Mouse (Mus musculus): ENCODE results near the gene Gm14214. TPM values are rescaled to one million over a fixed set of nuclear protein-coding genes. Genes with fewer than 3 reads are reported as not detected.

Gene Gm14214
- polyA plus RNA-seq, 1 experiment = not detected

DNA sequence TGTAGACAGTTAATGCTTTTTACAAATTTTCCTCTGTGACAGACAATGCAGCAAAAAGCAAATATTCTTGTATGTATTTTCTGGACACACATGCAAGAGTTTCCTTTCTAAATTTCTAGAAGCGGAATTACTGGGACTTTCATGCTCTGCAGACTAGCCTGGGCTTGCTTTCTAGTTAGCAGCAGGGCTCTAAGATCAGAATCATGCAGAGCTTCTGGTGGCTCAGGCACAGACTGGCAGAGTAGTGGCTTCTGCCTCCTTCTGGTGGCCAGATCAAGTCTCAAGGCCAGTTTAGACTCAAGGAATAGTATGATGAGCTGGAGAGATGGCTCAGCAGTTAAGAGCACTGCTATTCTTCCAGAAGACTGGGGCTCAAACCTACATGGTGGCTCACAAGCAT is 11.4 kb downstream of the Gm14214 start:
- Histone ChIP-seq H3K36me3 (ENCODE audit: control insufficient read depth, insufficient read depth, low read length) (no peaks in the 10 kb centered on the region), H3K27me3 (replicated peaks; ENCODE audit: control insufficient read depth, insufficient read depth, low read length) (no peaks in the 10 kb centered on the region), H3K4me1 (ENCODE audit: control insufficient read depth, insufficient read depth, low read length) (no peaks in the 10 kb centered on the region), H3K4me3 (ENCODE audit: insufficient read depth, low read depth, low read length) (no peak overlapping the region), H3K27ac (ENCODE audit: insufficient read depth, low read depth, low read length) (no peak overlapping the region)
- DNase-seq = no peak
- WGBS = 95% methylated on average over 1 of the region's 1 CpGs
- TF ChIP-seq POLR2A (IDR thresholded peaks at IDR 0.05; ENCODE audit: low read depth, low read length) (no peak), CTCF (conservative IDR thresholded peaks at IDR 0.05; ENCODE audit: insufficient read depth, insufficient read length, low read depth, low read length) (no peak)

- no peak for DNase-seq
- WGBS = 86% methylated on average over 5 of the region's 5 CpGs
- Histone ChIP-seq H3K27me3 (replicated peaks; ENCODE audit: control insufficient read depth, insufficient read depth, low read length) (no peaks in the 10 kb centered on the region), H3K4me3 (ENCODE audit: insufficient read depth, low read depth, low read length) (no peak overlapping the region), H3K36me3 (ENCODE audit: control insufficient read depth, insufficient read depth, low read length) (no peaks in the 10 kb centered on the region), H3K4me1 (ENCODE audit: control insufficient read depth, insufficient read depth, low read length) (no peaks in the 10 kb centered on the region), H3K27ac (ENCODE audit: insufficient read depth, low read depth, low read length) (no peak overlapping the region)
- no peak for TF ChIP-seq CTCF (conservative IDR thresholded peaks at IDR 0.05; ENCODE audit: insufficient read depth, insufficient read length, low read depth, low read length)
- no peak for TF ChIP-seq POLR2A (IDR thresholded peaks at IDR 0.05; ENCODE audit: low read depth, low read length)
These were observed 12.1 kb downstream of the Gm14214 start for GRCm38 (mm10) chr2:154757691-154758090.

DNA sequence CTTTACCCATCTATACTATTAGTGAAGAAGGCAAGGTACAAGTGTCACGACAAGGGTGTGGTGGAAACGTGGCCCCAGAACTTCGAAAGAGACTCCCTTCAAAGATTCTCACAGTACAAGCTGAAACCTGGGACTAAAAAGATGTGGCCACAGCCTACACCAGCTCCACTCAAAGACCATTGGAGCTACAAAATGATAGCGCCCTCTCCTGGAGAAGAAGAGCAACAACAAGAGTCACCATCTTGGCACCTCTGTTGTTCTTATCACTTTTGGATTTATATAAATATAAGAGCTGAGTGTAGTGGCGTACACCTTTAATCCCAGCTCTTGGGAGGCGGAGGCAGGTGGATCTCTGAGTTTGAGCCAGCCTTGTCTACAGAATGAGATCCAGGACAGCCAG is 14.0 kb downstream of the Gm14214 start:
- TF ChIP-seq CTCF (conservative IDR thresholded peaks at IDR 0.05; ENCODE audit: insufficient read depth, insufficient read length, low read depth, low read length) (peak; percentile 33), POLR2A (IDR thresholded peaks at IDR 0.05; ENCODE audit: low read depth, low read length) (no peak)

GRCm38 (mm10) chr2:154754068-154754560 is 15.7 kb downstream of the Gm14214 start:
- WGBS = 89% methylated on average over 2 of the region's 2 CpGs
- H3K36me3 ChIP-seq (ENCODE audit: control insufficient read depth, insufficient read depth, low read length) = no peaks in the 10 kb centered on the region
- DNase-seq = no peak
- H3K27me3 ChIP-seq (replicated peaks; ENCODE audit: control insufficient read depth, insufficient read depth, low read length) = no peaks in the 10 kb centered on the region
- no peak overlapping the region for H3K27ac ChIP-seq (ENCODE audit: insufficient read depth, low read depth, low read length)
- H3K4me1 ChIP-seq (ENCODE audit: control insufficient read depth, insufficient read depth, low read length) = no peaks in the 10 kb centered on the region
- no peak overlapping the region for H3K4me3 ChIP-seq (ENCODE audit: insufficient read depth, low read depth, low read length)
- TF ChIP-seq CTCF (conservative IDR thresholded peaks at IDR 0.05; ENCODE audit: insufficient read depth, insufficient read length, low read depth, low read length) (no peak), POLR2A (IDR thresholded peaks at IDR 0.05; ENCODE audit: low read depth, low read length) (no peak)

More for the DNA sequence above, 14.0 kb downstream of the Gm14214 start:
- no peak overlapping the region for H3K27ac ChIP-seq (ENCODE audit: insufficient read depth, low read depth, low read length)
- no peaks in the 10 kb centered on the region for H3K27me3 ChIP-seq (replicated peaks; ENCODE audit: control insufficient read depth, insufficient read depth, low read length)
- no peak for DNase-seq
- H3K4me1 ChIP-seq (ENCODE audit: control insufficient read depth, insufficient read depth, low read length) = no peaks in the 10 kb centered on the region
- H3K36me3 ChIP-seq (ENCODE audit: control insufficient read depth, insufficient read depth, low read length) = no peaks in the 10 kb centered on the region
- WGBS = 77% methylated on average over 6 of the region's 6 CpGs
- H3K4me3 ChIP-seq (ENCODE audit: insufficient read depth, low read depth, low read length) = no peak overlapping the region

- Histone ChIP-seq H3K27ac (ENCODE audit: insufficient read depth, low read depth, low read length) (no peak overlapping the region), H3K4me1 (ENCODE audit: control insufficient read depth, insufficient read depth, low read length) (no peaks in the 10 kb centered on the region), H3K36me3 (ENCODE audit: control insufficient read depth, insufficient read depth, low read length) (no peaks in the 10 kb centered on the region), H3K27me3 (replicated peaks; ENCODE audit: control insufficient read depth, insufficient read depth, low read length) (no peaks in the 10 kb centered on the region), H3K4me3 (ENCODE audit: insufficient read depth, low read depth, low read length) (no peak overlapping the region)
- TF ChIP-seq POLR2A (IDR thresholded peaks at IDR 0.05; ENCODE audit: low read depth, low read length) (no peak), CTCF (conservative IDR thresholded peaks at IDR 0.05; ENCODE audit: insufficient read depth, insufficient read length, low read depth, low read length) (no peak)
- WGBS = 63% methylated on average over 8 of the region's 8 CpGs
- no peak for DNase-seq
These were observed 17.9 kb downstream of the Gm14214 start for GRCm38 (mm10) chr2:154751924-154752323.

GRCm38 (mm10) chr2:154749046-154750036 is 20.5 kb downstream of the Gm14214 start:
- Histone ChIP-seq H3K27ac (ENCODE audit: insufficient read depth, low read depth, low read length) (no peak overlapping the region), H3K27me3 (replicated peaks; ENCODE audit: control insufficient read depth, insufficient read depth, low read length) (no peaks in the 10 kb centered on the region), H3K4me3 (ENCODE audit: insufficient read depth, low read depth, low read length) (no peak overlapping the region), H3K4me1 (ENCODE audit: control insufficient read depth, insufficient read depth, low read length) (no peaks in the 10 kb centered on the region), H3K36me3 (ENCODE audit: control insufficient read depth, insufficient read depth, low read length) (no peaks in the 10 kb centered on the region)
- no peak for DNase-seq
- WGBS = 46% methylated on average over 23 of the region's 23 CpGs
- TF ChIP-seq POLR2A (IDR thresholded peaks at IDR 0.05; ENCODE audit: low read depth, low read length) (no peak), CTCF (conservative IDR thresholded peaks at IDR 0.05; ENCODE audit: insufficient read depth, insufficient read length, low read depth, low read length) (no peak)

DNA sequence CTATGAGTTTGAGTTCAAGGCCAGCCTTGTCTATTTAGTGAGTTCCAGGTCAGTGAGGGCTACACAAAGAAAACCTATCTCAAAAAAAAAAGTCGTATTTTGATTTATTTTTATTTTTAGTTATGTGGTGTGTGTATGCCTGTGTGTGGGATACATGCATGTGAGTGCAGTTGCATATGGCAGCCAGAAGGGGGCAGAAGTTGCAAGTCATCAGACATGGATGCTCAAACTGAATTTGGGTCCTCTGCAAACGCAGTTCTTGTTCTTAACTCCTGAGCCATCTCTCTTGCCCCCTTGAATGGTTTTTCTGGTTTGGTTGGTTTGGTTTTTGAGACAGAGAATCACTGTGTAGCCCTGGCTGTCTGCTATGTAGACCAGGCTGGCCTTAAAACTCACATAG is 21.4 kb downstream of the Gm14214 start:
- Histone ChIP-seq H3K4me1 (ENCODE audit: control insufficient read depth, insufficient read depth, low read length) (no peaks in the 10 kb centered on the region), H3K27ac (ENCODE audit: insufficient read depth, low read depth, low read length) (no peak overlapping the region), H3K27me3 (replicated peaks; ENCODE audit: control insufficient read depth, insufficient read depth, low read length) (no peaks in the 10 kb centered on the region), H3K36me3 (ENCODE audit: control insufficient read depth, insufficient read depth, low read length) (no peaks in the 10 kb centered on the region), H3K4me3 (ENCODE audit: insufficient read depth, low read depth, low read length) (no peak overlapping the region)
- DNase-seq = no peak
- TF ChIP-seq POLR2A (IDR thresholded peaks at IDR 0.05; ENCODE audit: low read depth, low read length) = no peak
- peak; percentile 23; the same call in 1 of the 2 replicates for TF ChIP-seq CTCF (conservative IDR thresholded peaks at IDR 0.05; ENCODE audit: insufficient read depth, insufficient read length, low read depth, low read length)
- 92% methylated on average over 2 of the region's 2 CpGs for WGBS
